Comparison of ENCODE assay signal across 9 mouse cellular contexts in genomic region chr6:137209992-137210391, GRCm38 (mm10). TPM values are rescaled to one million over a fixed set of nuclear protein-coding genes. Genes with fewer than 3 reads are reported as not detected.
DNase-seq lines count a peak whose midpoint lies in the region.
"Had no signal": no experiment of that assay in that cellular context is flagged by ENCODE, and none has a peak within 500 bp of the region (broad histone marks: within the 10 kb centered on the region; RNA-seq: fewer than 3 reads in every experiment).

No protein-coding gene starts in this region.

- intact Hi-C loops in heart, postnatal 14 days (cut with DNase I) = loop anchor here (5.0 kb wide), 1 partner anchor 512 kb away; no protein-coding TSS in a partner anchor
- intact Hi-C loops in left cerebral cortex, postnatal 4 days (cut with DNase I) = loop anchor here (5.0 kb wide), 2 partner anchors 187 to 512 kb away; no protein-coding TSS in a partner anchor

- DNase-seq in adrenal gland, postnatal 14 days = peak; percentile 39
- DNase-seq in adrenal gland, adult 18-20 months (ENCODE audit: low spot score in 2 of 2) = no peak
- DNase-seq in urinary bladder, postnatal 25 days (ENCODE audit: low spot score) = peak; percentile 17
- DNase-seq in urinary bladder, adult 2 months (ENCODE audit: low spot score) = no peak
- peak; percentile 64 to 77 for DNase-seq in heart, postnatal 14 days
- peak; percentile 94 for DNase-seq in left cerebral cortex, postnatal 4 days
- no peak for DNase-seq in T-cell, adult 2 months (ENCODE audit: low spot score)
- no peak for DNase-seq in spleen, postnatal 4 days (ENCODE audit: low spot score in 2 of 2)

RNA-seq across cellular contexts. Expression of gene Rerg, which starts 39.7 kb away (rescaled TPM):
- 103 and 108 TPM in 2 replicates for total RNA-seq in adrenal gland, postnatal 14 days (2021)
- 100 to 1,000 TPM in 1 of 2 experiments, 10 to 100 TPM in 1; 96.0 to 106 TPM for total RNA-seq in adrenal gland, adult 18-20 months (2021)
- polyA plus RNA-seq in urinary bladder, adult 2 months (2012; rRNA removed) = 33.0 and 38.2 TPM in 2 replicates
- total RNA-seq in heart, postnatal 14 days (2021) = 1 to 10 TPM; 7.4 to 7.5 TPM
- 10 to 100 TPM in 1 of 2 experiments, 1 to 10 TPM in 1; 9.2 to 11.0 TPM for total RNA-seq in left cerebral cortex, postnatal 4 days (2021)

RNA-seq across cellular contexts. Expression of gene Ptpro, which starts 42.1 kb away (rescaled TPM):
- 0.96 and 2.1 TPM in 2 replicates for total RNA-seq in adrenal gland, postnatal 14 days (2021)
- 1 to 10 TPM; 2.2 to 2.6 TPM for total RNA-seq in adrenal gland, adult 18-20 months (2021)
- polyA plus RNA-seq in urinary bladder, adult 2 months (2012; rRNA removed) = 3.9 and 4.5 TPM in 2 replicates
- 1 to 10 TPM; 2.6 to 2.8 TPM for total RNA-seq in heart, postnatal 14 days (2021)
- 100 to 1,000 TPM; 130 to 134 TPM for total RNA-seq in left cerebral cortex, postnatal 4 days (2021)
- polyA plus RNA-seq: C2C12 had no signal

Comparison
In these comparisons a context has a peak if more than half of its experiments do, and no peak if none do; other contexts are left out.
1. DNase-seq: peak in adrenal gland, postnatal 14 days (single experiment), urinary bladder, postnatal 25 days (single experiment), heart, postnatal 14 days (2 of 2) and left cerebral cortex, postnatal 4 days (single experiment); none in adrenal gland, adult 18-20 months (0 of 2), urinary bladder, adult 2 months (single experiment), T-cell, adult 2 months (single experiment) and spleen, postnatal 4 days (0 of 2).
2. RNA of gene Ptpro, which starts 42.1 kb away (total RNA-seq): 130 to 134 TPM in left cerebral cortex, postnatal 4 days; 2.6 to 2.8 TPM in heart, postnatal 14 days, 2.2 to 2.6 TPM in adrenal gland, adult 18-20 months and 0.96 to 2.1 TPM in adrenal gland, postnatal 14 days; every median in the first group is over 10 times any median in the second.